Mouse (Mus musculus): ENCODE data around the gene Kcnq1.

The Kcnq1 gene

GRCm38 (mm10) chr7:143364092-143364832, 258.1 kb downstream of the Kcnq1 start:
- no peak for DNase-seq (ENCODE audit: low read depth, low spot score)

GRCm38 (mm10) chr7:143364969-143365839, 259.0 kb downstream of the Kcnq1 start:
- no peak for DNase-seq (ENCODE audit: low read depth, low spot score)

- no peak for DNase-seq (ENCODE audit: low read depth, low spot score)
These were observed 261.5 kb downstream of the Kcnq1 start for GRCm38 (mm10) chr7:143367366-143368266.

- DNase-seq (ENCODE audit: low read depth, low spot score), result no peak
These were observed 262.1 kb downstream of the Kcnq1 start for GRCm38 (mm10) chr7:143368267-143368643.

GRCm38 (mm10) chr7:143371336-143371735, 265.2 kb downstream of the Kcnq1 start:
- no peak for DNase-seq (ENCODE audit: low read depth, low spot score)

GRCm38 (mm10) chr7:143373265-143373664, 267.1 kb downstream of the Kcnq1 start:
- DNase-seq (ENCODE audit: low read depth, low spot score), result no peak

- DNase-seq (ENCODE audit: low read depth, low spot score), result no peak
These were observed 269.8 kb downstream of the Kcnq1 start for GRCm38 (mm10) chr7:143375945-143376344.

- DNase-seq (ENCODE audit: low read depth, low spot score), result no peak
These were observed 274.4 kb downstream of the Kcnq1 start for GRCm38 (mm10) chr7:143380466-143381073.

GRCm38 (mm10) chr7:143386632-143387031, 280.5 kb downstream of the Kcnq1 start:
- DNase-seq (ENCODE audit: low read depth, low spot score), result peak; percentile 49

GRCm38 (mm10) chr7:143388783-143389695, 282.9 kb downstream of the Kcnq1 start:
- DNase-seq (ENCODE audit: low read depth, low spot score), result peak; percentile 62

GRCm38 (mm10) chr7:143389860-143390259, 283.7 kb downstream of the Kcnq1 start:
- DNase-seq (ENCODE audit: low read depth, low spot score), result no peak

- no peak for DNase-seq (ENCODE audit: low read depth, low spot score)
These were observed 284.3 kb downstream of the Kcnq1 start for GRCm38 (mm10) chr7:143390277-143390948.

GRCm38 (mm10) chr7:143395113-143395563, 289.0 kb downstream of the Kcnq1 start:
- no peak for DNase-seq (ENCODE audit: low read depth, low spot score)

GRCm38 (mm10) chr7:143399756-143400155, 293.6 kb downstream of the Kcnq1 start:
- DNase-seq (ENCODE audit: low read depth, low spot score), result no peak

- DNase-seq (ENCODE audit: low read depth, low spot score), result no peak
These were observed 294.4 kb downstream of the Kcnq1 start for GRCm38 (mm10) chr7:143400599-143400998.

GRCm38 (mm10) chr7:143401429-143402016, 295.4 kb downstream of the Kcnq1 start:
- DNase-seq (ENCODE audit: low read depth, low spot score), result no peak

- no peak for DNase-seq (ENCODE audit: low read depth, low spot score)
These were observed 298.1 kb downstream of the Kcnq1 start for GRCm38 (mm10) chr7:143404296-143404695.

- no peak for DNase-seq (ENCODE audit: low read depth, low spot score)
These were observed 301.9 kb downstream of the Kcnq1 start for GRCm38 (mm10) chr7:143407931-143408501.

- no peak for DNase-seq (ENCODE audit: low read depth, low spot score)
These were observed 302.5 kb downstream of the Kcnq1 start for GRCm38 (mm10) chr7:143408615-143409021.
